Mouse (Mus musculus) left cerebral cortex, adult 18-20 months (tissue): ENCODE measurements around the gene Wnt3a. TPM values are rescaled to one million over a fixed set of nuclear protein-coding genes. Genes with fewer than 3 reads are reported as not detected.
A peak's percentile ranks its signal among the peaks of the same experiment; 100 is the strongest.

Experiments used
- DNase-seq, 2 experiments: peaks; one replicate each; pipeline ENCODE4 v3.0.0; 2021 to 2022; ENCODE audit warnings: low spot score in 2 of 2, mixed read lengths in 1 of 2
- long read RNA-seq, 2 experiments: library from polyadenylated mRNA; stranded (forward); transcript quantifications; one replicate each; pipeline ENCODE4 v2.0.0; 2021
- total RNA-seq, 2 experiments: library from RNA; stranded (reverse); gene quantifications; 2 replicates each; pipeline ENCODE4 v1.2.3; 2021

Wnt3a gene
- total RNA-seq: under 1 TPM in 1 of 2 experiments, not detected in 1; 0.12 TPM
- long read RNA-seq, experiment 1: 0 reads
- long read RNA-seq, experiment 2: 0 reads

DNA sequence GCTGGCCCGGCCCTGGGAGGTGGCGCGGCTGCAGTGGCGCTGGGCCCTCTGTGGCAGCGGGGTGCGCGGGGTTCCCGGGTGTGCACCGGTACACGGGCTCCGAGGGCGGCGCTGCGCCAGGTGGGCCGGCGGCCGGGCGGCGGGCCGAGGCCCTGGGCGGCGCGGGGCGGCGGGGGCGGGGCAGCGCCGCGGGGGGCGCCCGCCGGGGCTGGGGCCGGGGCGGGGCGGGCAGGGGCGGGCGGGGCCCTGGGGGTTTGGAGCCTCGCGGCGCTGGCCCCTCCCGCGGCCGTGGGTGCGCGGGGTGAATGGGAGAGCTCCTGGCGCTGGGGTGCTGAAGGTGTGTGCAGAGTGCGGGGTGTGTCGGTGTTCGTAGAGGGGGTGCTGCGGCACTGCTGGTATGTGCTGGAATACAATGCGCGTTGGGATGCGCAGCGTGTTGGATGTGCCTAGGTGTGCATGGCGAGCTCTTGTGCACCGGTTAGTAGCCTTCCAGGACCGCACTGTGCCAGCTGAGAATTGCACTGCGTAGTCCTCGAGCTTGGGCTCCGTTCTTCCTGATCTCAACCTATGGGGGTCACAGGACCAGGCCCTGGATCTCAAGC is at the start of gene Wnt3a:
Gene Wnt3a (minus strand): TSS at position 51 of the 602 bp plus-strand sequence.
- DNase-seq: no peak

DNA sequence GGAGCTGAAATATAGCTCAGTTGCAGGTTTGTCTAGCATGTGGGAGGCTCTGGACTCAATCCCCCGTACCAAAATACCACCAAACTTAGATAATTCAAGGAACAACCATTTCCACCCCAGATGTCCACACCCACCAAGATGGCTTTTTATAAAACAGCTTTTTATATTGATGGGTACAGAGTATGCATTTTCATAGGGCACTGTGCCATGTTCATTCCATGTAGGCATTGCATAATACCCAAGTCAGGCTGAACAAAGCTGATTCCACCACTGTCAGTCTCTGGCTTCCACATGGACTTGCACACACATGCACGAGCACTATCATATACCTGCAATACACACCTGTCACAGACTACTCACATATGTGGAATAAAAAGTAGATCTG is 48.2 kb upstream of the Wnt3a start:
- peak; percentile 68 to 73 for DNase-seq

DNA sequence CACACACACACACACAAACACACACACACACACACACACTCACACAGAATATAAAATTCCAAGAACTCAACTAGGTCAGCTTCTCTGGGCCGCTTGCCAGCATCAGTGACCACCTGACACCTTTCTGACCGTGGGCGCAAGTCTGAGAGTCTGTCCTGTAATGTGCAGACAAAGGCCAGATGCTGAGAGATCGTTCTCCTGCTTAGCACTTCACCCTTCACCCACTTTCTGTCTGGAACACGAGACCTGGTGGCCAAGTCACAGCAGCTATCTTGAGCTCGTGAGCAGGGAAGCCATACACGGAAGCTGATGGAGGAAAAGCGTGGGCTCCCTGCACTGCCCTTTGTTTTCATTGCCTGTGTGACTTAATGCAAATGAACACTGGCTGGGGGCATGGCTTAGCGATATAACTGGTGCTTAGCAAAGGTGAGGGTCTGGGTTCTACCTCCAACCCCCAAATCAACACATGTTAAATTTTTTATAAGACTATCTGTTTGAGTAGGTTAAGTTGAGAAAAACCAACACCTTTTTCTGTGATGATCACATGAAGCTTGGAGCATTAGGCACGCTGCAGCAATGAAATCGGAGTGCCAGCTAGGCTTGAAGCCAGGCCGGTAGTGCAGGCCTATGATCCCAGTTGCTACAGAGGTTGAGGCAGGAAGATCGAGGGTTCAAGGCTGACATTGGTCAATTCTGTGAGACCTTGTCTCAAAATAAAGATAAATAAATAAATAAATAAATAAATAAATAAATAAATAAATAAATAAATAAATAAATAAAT is 47.6 kb upstream of the Wnt3a start:
- peak; percentile 45 to 46 for DNase-seq

DNA sequence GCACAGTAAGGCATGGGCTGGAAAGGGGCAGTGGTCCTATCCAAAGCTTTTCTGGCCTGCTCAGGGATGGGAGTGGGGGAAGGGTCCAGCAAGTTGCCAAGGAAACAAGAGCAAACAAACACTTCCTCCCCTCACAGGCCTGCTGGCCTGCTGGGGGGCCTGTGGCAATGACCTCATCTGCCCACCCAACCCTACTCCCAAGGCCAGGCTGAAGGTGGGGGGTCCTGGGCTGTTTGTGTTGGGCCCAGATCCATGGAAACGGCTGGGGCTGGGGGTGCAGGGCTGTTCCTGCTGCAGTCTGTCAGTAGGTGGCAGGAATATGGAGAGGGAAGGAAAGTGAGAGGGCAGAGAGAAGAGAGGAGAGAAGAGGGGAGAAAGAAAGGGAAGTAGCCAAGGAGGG is 45.8 kb upstream of the Wnt3a start:
- DNase-seq: no peak

DNA sequence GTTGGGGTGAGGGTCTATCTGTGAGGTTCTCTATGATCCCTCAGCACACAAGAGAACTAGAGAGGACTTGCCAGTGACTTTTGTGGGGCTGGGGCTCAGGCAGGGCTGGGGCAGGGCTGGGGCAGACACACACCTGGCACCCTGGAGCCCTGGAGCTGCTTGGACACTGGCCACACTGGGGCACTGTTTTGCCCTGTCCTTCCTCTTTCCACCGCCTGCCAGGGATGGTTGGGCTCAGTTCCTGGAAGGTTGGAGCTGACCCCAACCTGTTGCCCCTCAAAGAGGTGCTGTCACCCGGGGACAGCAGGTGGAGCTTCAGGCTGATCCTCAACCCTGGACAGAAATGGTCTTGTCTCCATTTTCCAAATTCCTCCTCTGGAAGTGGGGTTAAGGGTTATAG is 45.4 kb upstream of the Wnt3a start:
- DNase-seq: no peak

DNA sequence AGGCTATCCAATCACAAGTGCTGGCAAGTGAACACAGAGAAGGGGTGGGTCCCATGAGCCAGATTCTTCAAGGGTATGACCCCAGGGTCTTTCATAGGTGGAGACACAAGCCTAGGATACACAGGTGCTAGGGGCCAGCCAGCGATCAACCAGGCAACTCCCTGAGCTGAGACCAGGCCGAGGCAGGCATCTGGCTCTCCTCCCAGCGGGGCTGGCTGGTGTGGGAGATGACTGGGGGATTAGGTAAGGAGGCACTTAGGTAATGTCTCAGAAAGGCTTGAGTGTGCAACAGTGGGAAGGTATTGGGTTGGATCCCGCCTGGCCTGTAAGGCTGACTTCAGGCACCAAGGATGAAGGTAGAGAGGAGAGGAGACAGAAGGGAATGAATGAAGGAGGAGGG is 44.6 kb upstream of the Wnt3a start:
- no peak for DNase-seq

DNA sequence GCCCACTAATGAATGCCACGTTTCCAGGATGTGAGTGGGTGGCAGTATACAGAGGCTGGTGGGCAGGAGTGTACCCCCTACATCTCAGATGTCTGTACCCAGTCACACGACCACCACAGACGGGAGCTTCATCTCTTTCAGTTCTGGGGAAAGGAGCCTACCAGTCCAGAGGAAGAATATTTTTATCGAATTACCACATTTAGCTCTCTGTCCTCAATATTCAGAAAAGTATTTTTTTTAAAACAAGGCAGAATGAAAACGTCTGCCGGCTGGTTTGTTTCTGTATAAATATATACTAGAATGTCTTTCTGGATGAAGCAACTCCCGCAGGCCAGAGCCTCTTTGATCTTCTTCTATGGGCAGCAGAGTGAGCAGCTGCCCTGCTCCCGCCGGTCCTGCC is 42.4 kb upstream of the Wnt3a start:
- no peak for DNase-seq

DNA sequence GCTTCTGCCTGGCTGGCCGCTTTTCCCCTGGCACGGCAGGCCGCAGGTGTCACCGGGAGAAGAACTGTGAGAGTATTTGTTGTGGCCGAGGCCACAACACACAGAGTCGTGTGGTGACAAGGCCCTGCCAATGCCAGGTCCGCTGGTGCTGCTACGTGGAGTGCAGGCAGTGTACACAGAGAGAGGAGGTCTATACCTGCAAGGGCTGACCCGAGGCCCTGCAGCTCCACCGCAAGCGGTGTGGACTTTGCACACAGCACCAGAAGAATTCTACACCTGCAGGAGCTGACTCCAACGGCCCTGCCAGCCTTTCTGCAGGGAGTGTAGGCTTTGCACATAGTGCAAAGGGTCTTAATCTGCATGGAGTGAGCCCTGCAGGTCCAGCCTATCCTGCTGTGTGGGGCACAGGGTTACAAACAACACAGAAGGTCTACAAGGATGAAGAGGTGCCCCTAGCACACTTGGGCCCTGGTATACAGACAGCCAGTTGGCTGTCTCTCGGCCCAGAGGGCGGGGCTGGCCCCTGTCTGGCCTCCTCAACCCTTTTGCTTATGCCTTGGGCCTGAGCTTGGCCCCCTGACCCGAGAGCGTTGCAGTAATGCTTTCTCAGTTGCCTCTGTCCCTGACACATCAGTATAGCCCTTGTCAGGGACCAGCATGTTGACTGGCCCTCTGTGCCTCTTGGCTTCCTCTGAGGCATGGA is 40.8 kb upstream of the Wnt3a start:
- no peak for DNase-seq

DNA sequence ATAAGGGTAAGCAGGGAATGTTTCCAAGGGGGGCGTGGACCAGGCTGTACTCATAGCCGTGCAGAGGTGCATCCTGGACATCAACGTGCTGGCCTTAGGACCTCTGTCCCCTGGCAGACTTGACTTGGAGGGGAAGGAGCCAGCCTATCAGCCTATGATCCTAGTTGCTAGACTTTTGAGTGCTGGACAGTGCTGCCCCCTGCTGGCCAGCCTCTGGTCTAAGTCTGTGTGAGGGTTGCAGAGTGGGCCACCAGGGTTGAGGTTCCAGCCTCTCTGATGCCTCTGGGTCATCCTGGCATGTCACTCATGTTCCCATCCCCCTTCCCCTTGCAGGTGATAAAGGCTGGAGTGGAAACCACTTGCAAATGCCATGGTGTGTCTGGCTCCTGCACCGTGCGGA is 40.0 kb upstream of the Wnt3a start:
- peak; percentile 69 to 73 for DNase-seq

DNA sequence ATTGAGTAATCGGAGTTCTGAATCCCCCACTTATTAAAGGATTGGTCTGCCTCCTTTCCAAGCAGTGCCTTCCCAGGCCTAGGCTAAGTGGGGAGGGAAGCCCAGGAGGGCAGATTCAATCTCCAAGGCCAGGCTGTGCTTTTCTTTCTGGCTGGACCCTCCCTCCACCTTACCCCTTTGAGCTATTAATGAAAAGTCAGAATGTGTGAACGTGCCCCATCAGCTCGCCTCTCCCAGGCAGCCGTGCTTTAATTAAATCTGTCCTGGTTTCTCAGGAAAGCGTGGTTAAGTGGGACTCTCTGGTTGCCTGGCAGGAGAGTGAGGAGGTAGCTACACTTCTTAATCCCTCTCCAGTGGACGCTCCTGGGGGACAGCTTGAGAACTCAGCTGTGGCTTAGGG is 39.1 kb upstream of the Wnt3a start:
- DNase-seq: no peak

DNA sequence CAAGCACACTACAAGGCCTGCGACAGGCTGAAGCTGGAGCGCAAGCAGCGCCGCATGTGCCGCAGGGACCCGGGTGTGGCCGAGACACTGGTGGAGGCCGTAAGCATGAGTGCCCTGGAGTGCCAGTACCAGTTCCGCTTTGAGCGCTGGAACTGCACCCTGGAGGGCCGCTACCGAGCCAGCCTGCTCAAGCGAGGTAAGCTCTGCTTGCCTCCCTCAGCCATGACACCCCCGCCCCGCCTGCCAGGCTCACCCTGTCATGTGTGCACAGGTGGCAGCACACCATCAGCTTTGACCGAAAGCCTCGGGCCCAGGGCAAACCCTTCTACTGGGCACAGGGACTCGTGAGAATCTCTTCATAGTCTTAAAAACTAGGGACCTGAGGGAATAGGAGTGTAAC is 37.1 kb upstream of the Wnt3a start:
- DNase-seq: no peak

DNA sequence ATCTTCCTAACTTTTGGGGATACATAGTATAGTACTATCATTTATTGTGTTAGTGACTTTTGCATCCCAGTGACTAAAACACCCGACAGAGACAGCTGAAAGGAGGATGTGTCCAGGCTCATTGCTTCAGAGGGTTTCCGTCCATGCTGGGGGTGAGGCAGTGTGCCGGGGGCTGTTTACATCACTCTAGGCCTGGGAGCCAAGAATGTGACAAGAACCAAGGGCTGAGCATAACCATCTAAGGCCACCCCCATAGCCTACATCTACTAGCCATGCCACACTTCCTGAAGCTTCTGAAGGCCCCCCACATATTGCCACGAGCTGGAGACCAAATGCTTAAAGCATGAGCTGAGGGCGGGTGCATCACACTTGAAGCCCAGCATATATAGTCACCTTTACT is 34.2 kb upstream of the Wnt3a start:
- DNase-seq: no peak

DNA sequence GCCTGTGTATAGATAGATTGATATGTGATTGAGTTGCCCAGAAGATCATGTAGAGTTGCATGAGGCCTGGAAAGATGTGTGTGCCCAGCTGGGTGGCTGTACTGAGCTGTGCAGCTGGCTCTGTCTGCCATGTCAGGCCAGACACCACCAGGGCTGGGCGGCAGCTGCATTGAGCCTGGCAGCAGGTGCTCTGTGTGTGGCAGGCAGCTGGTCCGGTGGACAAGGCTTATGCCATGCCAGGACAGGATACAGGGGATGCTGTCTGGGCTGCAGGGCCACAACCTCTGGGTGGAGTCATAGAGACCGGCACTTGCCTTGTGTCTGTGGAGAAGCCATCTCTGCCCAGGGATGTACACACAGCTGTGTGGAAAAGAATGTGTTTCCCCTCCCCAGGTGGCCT is 32.4 kb upstream of the Wnt3a start:
- no peak for DNase-seq

DNA sequence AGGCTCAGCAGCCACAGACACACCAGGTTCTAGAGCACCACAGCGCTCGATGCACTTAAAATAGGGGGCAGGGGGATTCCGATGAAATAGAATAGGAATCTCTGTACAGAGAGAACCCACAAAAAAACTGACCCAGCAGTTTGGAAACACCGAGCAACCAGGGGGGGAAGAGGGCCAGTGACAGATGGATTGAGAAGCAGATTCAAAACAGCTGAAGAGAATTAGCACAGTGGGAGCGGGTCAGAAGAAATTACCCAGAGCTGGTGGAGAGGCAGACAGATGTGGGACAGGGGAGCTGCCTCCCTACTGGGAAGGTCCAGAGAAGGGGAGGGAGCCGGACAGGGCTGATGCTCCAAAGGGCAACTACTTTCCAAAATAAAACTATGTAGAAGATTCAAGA is 26.0 kb upstream of the Wnt3a start:
- DNase-seq: no peak

DNA sequence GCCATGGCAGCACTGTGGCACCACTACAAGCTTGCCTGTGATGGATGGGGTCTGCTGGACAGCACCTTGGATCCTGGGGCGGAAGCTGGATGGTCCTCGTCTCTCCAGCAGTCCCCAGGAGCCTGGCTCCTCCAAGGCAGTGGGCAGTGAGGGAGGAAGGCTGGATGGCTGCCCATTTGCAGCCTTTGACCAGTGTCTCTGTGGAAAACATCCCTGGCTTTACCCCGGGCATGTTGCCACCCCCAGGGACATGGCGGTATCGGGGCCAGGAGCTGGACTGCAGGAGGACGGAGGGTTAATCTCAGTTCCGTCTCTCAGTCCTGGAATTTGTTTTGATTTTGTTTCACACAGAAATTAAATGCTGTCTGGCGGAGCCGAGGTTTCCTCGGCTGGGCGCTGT is 23.4 kb upstream of the Wnt3a start:
- no peak for DNase-seq

DNA sequence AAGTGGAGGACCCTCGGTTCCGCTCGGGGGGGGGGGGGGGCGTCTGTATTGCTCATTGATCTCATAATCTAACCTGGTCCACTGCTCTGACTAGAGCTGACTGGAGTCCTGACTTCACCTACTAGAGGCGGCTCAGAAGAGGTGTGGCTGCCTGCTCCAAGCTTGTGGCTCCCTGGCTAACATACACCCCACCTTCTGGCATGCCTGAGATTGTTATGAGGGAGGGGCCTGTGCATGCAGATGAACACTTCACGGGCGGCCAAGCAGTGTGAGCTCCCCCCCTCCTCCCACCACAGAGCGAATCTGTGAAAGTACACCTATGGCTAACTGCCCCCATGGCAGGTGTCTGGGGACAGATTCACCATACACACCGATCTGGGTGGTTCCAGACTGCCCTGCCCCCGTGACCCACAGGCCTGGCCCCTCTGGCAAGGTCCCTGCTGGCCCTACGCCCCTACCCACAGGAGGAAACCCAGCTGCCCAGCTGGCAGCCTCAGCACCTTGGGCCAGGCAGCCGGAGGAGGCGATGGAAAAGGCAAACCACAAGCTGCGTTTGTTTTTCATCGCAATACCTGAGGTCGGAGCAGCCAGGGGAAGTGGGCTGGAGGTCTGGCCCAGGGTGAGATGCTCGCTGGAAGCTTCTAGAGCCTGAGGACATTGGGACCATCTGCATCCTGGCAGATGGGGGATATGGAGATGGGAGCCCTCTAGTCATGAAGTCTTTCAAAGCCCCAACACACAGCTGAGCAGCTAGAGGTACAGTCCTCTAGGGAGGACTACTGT is 22.7 kb upstream of the Wnt3a start:
- no peak for DNase-seq

DNA sequence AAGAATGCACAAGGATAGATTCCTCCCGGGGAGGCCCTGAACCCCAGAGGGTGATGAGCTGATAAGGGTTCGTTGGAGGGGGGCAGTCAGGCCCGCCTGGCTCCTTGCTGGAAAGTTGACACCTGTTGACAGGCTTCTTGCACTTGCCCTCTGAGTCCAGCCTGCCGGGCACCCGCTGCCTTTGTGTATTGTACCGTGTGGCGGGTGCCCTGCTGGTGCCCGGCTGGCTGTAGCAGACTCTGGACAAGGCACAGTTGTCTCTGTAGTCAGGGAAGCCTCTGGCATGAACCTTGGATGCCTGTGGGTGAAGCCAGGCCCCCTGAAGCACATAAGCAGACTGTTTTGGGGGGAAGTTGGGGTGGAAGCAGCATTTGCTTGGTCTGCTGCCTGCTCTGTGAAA is 21.9 kb upstream of the Wnt3a start:
- DNase-seq: no peak

DNA sequence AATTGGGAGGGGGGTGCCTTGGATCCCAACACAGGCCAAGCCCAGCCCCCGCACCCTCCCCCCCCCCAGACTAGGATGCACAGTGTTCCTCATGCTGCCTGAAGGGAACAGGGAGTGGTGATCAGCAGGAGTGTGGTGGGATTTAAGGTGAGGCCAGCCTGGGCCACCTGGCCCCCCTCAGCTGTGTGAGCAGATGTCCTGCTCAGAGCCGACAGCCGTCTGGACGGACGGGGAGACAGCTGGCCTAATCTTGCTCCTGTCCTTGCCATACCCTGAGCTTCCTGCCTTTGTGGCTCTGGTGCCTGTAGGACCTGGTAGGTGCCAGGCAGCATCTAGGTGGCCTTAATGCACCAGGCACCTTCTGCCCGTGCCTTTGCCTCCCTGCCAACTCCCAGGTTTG is 21.5 kb upstream of the Wnt3a start:
- no peak for DNase-seq

DNA sequence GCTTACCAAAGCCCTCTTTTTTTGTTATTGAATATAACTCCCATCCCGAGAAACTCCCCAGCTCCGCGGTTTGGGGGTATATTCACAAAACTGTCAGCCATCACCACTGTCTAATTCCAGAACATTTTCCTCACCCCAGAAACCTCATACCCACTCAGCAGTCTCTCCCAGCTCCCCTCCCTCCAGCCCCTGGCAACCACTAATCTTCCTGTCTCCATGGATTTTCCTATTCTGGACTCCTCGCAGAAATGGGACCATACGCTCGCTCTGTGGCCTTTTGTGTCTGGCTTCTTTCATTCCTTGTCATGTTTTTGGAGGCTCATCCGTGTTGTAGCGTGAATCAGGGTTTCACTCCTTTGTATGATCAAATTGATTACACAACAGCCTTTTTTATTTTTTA is 19.4 kb upstream of the Wnt3a start:
- no peak for DNase-seq

DNA sequence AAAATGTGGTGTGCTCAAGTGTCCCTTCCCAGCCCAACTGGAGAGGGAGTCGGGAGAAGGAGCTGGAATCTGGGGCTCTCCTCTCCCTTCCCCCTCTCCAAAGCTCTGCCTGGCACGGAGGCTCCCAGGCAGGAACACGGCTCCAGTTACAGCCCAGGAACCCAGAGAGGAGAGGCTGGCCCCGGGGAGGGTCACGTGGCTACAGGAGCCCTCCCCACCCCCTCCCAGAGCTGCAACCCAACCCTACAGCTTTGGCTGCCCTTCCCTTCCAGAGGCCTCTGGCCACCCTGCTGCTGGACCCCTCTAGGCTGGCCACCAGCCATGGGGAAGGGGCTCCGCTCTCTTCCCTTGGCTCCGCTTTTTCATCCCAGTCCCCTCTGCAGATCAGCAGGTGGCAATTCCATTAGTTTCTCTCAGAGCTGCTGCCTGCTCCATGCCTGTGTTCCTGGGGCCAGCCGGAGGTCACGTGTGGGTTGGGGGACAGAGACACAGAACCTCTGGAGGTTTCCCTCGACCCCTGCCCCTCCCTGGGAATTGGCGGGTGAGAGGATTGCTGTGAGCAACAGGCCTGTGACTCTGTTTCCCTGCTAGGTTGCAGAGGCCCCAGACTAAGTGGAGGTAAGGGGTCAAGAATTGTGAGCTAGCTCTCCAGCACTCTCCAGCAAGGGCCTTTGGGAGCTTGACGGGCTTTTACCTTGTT is 18.7 kb upstream of the Wnt3a start:
- peak in 1 of 2 experiments; percentile 45 for DNase-seq

DNA sequence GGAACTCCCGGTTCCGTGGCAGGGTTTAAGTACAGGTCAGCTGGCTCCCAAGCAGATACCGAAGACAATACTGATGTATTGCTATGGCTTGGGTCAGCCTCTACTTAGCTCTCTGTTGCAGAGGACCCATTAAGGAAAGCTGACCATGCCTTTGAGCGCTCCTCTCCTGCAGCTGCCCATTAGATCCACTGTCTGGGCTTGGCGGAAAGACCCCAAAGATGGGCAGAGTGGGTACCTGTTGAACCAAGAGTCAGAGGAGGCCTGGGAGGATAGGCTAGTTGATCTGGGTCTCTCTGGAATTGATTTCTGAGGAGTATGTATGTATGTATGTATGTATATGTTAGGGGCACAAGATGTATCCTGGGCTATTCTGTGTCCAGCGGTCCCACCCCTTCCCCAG is 18.1 kb upstream of the Wnt3a start:
- DNase-seq: no peak
